Comparison of ENCODE assay signal across 11 mouse cellular contexts in genomic region chr10:9976424-9976823, GRCm38 (mm10).
DNase-seq lines count a peak whose midpoint lies in the region; ATAC-seq and TF ChIP-seq lines count a peak whose summit lies in the region.
"Had no signal": no experiment of that assay in that cellular context is flagged by ENCODE, and none has a peak within 500 bp of the region (broad histone marks: within the 10 kb centered on the region; RNA-seq: fewer than 3 reads in every experiment).

No protein-coding gene starts in this region.

- H3K9me3 ChIP-seq in midbrain, embryonic 14.5 days (ENCODE audit: control insufficient read depth, low read length) = no peaks in the 10 kb centered on the region
- H3K9me3 ChIP-seq: embryonic facial prominence, embryonic 13.5 days; limb, embryonic 10.5 days; lung, embryonic 15.5 days had no signal

- H3K27ac ChIP-seq in bone marrow macrophage, adult 2 months (ENCODE audit: insufficient read depth, low read depth, low read length) = peak overlapping the region; percentile 64
- peak overlapping the region; percentile 55 for H3K27ac ChIP-seq in midbrain, embryonic 14.5 days (replicated peaks; ENCODE audit: low read depth, low read length)
- H3K27ac ChIP-seq: embryonic facial prominence, embryonic 13.5 days; limb, embryonic 10.5 days; lung, embryonic 15.5 days had no signal

- TF ChIP-seq CTCF in bone marrow macrophage, adult 2 months (IDR thresholded peaks at IDR 0.05; ENCODE audit: low read depth, low read length) = no peak
- no peak for TF ChIP-seq CTCF in brain, embryonic 14.5 days (IDR thresholded peaks at IDR 0.05; ENCODE audit: borderline replicate concordance, extremely low read depth, insufficient read depth, insufficient read length)

- WGBS in midbrain, embryonic 14.5 days = 11% methylated on average over 3 of the region's 3 CpGs

- no peaks in the 10 kb centered on the region for H3K36me3 ChIP-seq in midbrain, embryonic 14.5 days (ENCODE audit: control insufficient read depth, insufficient read depth, low read length)
- H3K36me3 ChIP-seq: embryonic facial prominence, embryonic 13.5 days; limb, embryonic 10.5 days; lung, embryonic 15.5 days had no signal

- no peaks in the 10 kb centered on the region for H3K27me3 ChIP-seq in midbrain, embryonic 14.5 days (ENCODE audit: control insufficient read depth, insufficient read depth, low read length)
- H3K27me3 ChIP-seq: embryonic facial prominence, embryonic 13.5 days; lung, embryonic 15.5 days had no signal

- DNase-seq in brain, embryonic 14.5 days (ENCODE audit: low read depth) = peak; percentile 82
- DNase-seq in left cerebral cortex, adult 18-20 months (ENCODE audit: low spot score in 2 of 2) = peak; percentile 7 to 40
- peak; percentile 80 for DNase-seq in midbrain, embryonic 14.5 days
- DNase-seq in spleen, postnatal 4 days (ENCODE audit: low spot score in 2 of 2) = no peak
- DNase-seq in MN1 (ENCODE audit: low spot score) = no peak
- no peak for DNase-seq in urinary bladder, postnatal 25 days (ENCODE audit: low spot score)
- DNase-seq: gastrocnemius, postnatal 14 days had no signal

- no peak overlapping the region; the same call in 1 of the 2 replicates for H3K9ac ChIP-seq in midbrain, embryonic 14.5 days (replicated peaks; ENCODE audit: low read length)
- H3K9ac ChIP-seq: embryonic facial prominence, embryonic 13.5 days; lung, embryonic 15.5 days had no signal

- peaks cover 15% of the 10 kb centered on the region for H3K4me1 ChIP-seq in bone marrow macrophage, adult 2 months (ENCODE audit: control insufficient read depth, insufficient read depth, low read length)
- H3K4me1 ChIP-seq in midbrain, embryonic 14.5 days (ENCODE audit: control insufficient read depth, insufficient read depth, low read length) = no peaks in the 10 kb centered on the region
- H3K4me1 ChIP-seq: embryonic facial prominence, embryonic 13.5 days; limb, embryonic 10.5 days; lung, embryonic 15.5 days had no signal

- no peak for TF ChIP-seq POLR2A in bone marrow macrophage, adult 2 months (IDR thresholded peaks at IDR 0.05; ENCODE audit: borderline replicate concordance, low read depth, low read length)
- TF ChIP-seq POLR2A in brain, embryonic 14.5 days (IDR thresholded peaks at IDR 0.05; ENCODE audit: borderline replicate concordance, extremely low read depth, insufficient read depth, insufficient read length, poor library complexity, severe bottlenecking) = no peak

- ATAC-seq in midbrain, embryonic 14.5 days (ENCODE audit: low FRiP score, low TSS enrichment) = peak; percentile 83

- peak overlapping the region; percentile 13 for H3K4me2 ChIP-seq in midbrain, embryonic 14.5 days (ENCODE audit: low read length)
- H3K4me2 ChIP-seq: embryonic facial prominence, embryonic 13.5 days; lung, embryonic 15.5 days had no signal

- H3K4me3 ChIP-seq in bone marrow macrophage, adult 2 months (ENCODE audit: insufficient read depth, low read length) = no peak overlapping the region
- peak overlapping the region; percentile 4; the same call in 1 of the 2 replicates for H3K4me3 ChIP-seq in midbrain, embryonic 14.5 days (replicated peaks; ENCODE audit: low read depth, low read length)
- H3K4me3 ChIP-seq: embryonic facial prominence, embryonic 13.5 days; limb, embryonic 10.5 days; lung, embryonic 15.5 days had no signal

Comparison
In these comparisons a context has a peak if more than half of its experiments do, and no peak if none do; other contexts are left out.
1. DNase-seq: peak in brain, embryonic 14.5 days (single experiment), left cerebral cortex, adult 18-20 months (2 of 2) and midbrain, embryonic 14.5 days (single experiment); none in spleen, postnatal 4 days (0 of 2), MN1 (single experiment) and urinary bladder, postnatal 25 days (single experiment).